Mouse (Mus musculus): Measurements from ENCODE around the gene Olfr143.

DNA sequence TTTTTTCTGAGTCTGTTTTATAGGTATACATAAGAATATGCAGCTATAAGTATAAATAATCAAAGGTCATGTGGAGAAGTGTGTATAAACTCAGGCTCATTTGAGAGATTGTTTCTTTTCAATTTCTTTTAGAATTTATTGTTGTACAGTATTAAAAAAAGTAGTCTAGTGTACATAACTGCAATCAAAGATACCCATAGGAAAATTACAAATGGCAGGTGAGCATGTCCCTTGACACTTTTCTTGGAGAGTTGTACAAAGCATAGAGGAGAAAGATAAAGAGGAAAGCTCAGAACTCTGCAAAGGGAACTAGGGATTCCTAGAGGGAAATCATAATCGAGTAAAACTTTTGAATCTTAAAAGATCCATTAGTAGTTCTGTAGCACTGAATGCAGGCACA is 38.2 kb downstream of the Olfr143 start, which contains the start of gene Olfr896-ps1:
- TF ChIP-seq POLR2A (IDR thresholded peaks at IDR 0.05; ENCODE audit: insufficient read length, low read depth): no peak
- no peak for TF ChIP-seq TCF12 (IDR thresholded peaks at IDR 0.05; ENCODE audit: insufficient read depth, poor library complexity, severe bottlenecking)
- TF ChIP-seq MAX (IDR thresholded peaks at IDR 0.05; ENCODE audit: low read depth): no peak
